Mouse (Mus musculus) embryonic fibroblast, embryonic 13.5 days (primary cell): ENCODE results near the gene Mrpl20.

ENCODE experiments used
- CTCF ChIP-seq: IDR thresholded peaks from 2 replicates; pipeline ENCODE4 v1.5.1; 2011; ENCODE audit warnings: mild to moderate bottlenecking, control low read depth, low read length, moderate library complexity, borderline replicate concordance; ENCODE audit not compliant: insufficient read depth
- POLR2A ChIP-seq: IDR thresholded peaks from 2 replicates; pipeline ENCODE4 v1.6.1; 2011; ENCODE audit warnings: low read depth, mild to moderate bottlenecking, control low read depth, low read length, moderate library complexity

DNA sequence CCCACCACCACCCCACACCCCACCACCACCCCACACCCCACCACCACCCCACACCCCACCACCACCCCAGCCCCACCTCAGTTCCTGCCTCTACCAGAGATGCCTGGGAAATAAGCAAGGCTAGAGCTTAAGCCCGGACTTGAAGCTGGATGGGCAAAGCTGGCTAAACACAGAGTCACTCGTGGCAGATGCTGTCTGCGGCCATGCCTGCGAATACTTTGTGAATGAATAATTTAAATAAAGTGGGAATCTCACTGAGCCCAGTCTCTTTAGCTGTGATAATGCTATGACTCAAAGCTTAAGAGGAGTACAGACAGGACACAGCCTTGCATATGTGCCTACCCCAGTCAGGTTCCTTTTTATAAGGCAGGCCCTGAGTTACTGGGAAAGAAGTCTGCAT is 23.2 kb upstream of the Mrpl20 start:
- no peak for TF ChIP-seq CTCF
- TF ChIP-seq POLR2A: no peak
